Mouse (Mus musculus) olfactory bulb, adult 2 months (tissue): ENCODE results near the gene Tmf1.

ENCODE experiments used
- CTCF ChIP-seq: fragments of 200-500 bp; IDR thresholded peaks from 2 replicates; pipeline ENCODE4 v1.5.1; 2012; ENCODE audit warnings: low read depth, mild to moderate bottlenecking, low read length, moderate library complexity; ENCODE audit not compliant: insufficient read depth
- POLR2A ChIP-seq: fragments of 200-500 bp; IDR thresholded peaks from 2 replicates; pipeline ENCODE4 v1.6.1; 2012; ENCODE audit warnings: mild to moderate bottlenecking, low read depth, low read length, moderate library complexity; ENCODE audit not compliant: insufficient read depth

GRCm38 (mm10) chr6:97204952-97205351 is 26.0 kb upstream of the Tmf1 start:
- TF ChIP-seq CTCF (no peak), POLR2A (no peak)
